Comparison of ENCODE assay signal across 19 mouse cellular contexts in the genomic region with DNA sequence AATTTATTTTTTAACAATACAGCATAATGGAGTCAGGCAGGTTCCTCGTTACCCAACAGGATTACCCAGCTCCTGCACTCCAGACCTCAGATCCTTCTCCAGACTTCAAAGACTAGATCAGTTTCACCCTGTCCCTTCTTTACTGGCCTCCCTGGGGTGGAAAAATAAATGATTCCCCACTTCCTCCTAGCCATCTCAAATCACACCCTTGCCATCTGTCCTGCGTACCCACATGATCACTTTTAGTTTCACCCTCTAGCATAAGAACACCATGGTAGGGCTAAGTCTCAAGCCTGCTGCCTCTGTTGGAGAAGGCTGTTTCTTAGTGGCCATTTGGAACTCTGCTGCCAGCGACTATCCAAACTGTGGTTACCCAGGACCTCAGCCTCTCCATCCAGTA.
DNase-seq lines count a peak whose midpoint lies in the region; ATAC-seq lines count a peak whose summit lies in the region.
"Had no signal": no experiment of that assay in that cellular context is flagged by ENCODE, and none has a peak within 500 bp of the region (broad histone marks: within the 10 kb centered on the region; RNA-seq: fewer than 3 reads in every experiment).

No protein-coding gene starts in this region.

- peak; percentile 60 for ATAC-seq in common myeloid progenitor, adult 5-6 weeks (replicated peaks; ENCODE audit: low read depth, poor library complexity, severe bottlenecking)
- 0 out of 2 replicates have a peak, but pooled peaks have one; percentile 9 for ATAC-seq in megakaryocyte progenitor cell, adult 5-6 weeks (replicated peaks; ENCODE audit: poor library complexity)
- ATAC-seq: activated CD4-positive, CD25-positive, alpha-beta regulatory T cell, adult 4 months; forebrain, embryonic 13.5 days; forebrain, embryonic 15.5 days; forebrain, postnatal 0 days; Patski had no signal

- DNase-seq in A20 (ENCODE audit: low read depth, low spot score) = peak; percentile 58
- no peak for DNase-seq in testis, postnatal 10 days (ENCODE audit: low spot score)
- DNase-seq in frontal cortex, postnatal 14 days (ENCODE audit: low spot score in 2 of 2) = no peak
- no peak for DNase-seq in embryo, embryonic 10.5 days (ENCODE audit: low spot score)
- DNase-seq: adrenal gland, adult 2 months; adrenal gland, postnatal 10 days; adrenal gland, postnatal 25 days; cerebellum, adult 11 months; cerebellum, adult 18-20 months; cerebellum, adult 8-10 months; cerebellum, adult 9-11 months; cerebellum, postnatal 25 days; forebrain, postnatal 0 days had no signal
